Mouse (Mus musculus): ENCODE measurements at regions not wholly inside any gene's neighbourhood (a gene's known extent, or its start where the extent isn't known, plus 50 kb on each side); places are given as distances from the start of the nearest gene placed in this dataset.

GRCm38 (mm10) chr1:147058504-147058903 lies 563.9 kb downstream of the Brinp3 start:
- ATAC-seq (replicated peaks; ENCODE audit: insufficient number of reproducible peaks, low FRiP score, low TSS enrichment, low read depth) (no peak), DNase-seq (ENCODE audit: low spot score) (no peak)
- Histone ChIP-seq H3K27ac (replicated peaks; ENCODE audit: low read depth, low read length) (no peak overlapping the region), H3K36me3 (replicated peaks; ENCODE audit: control insufficient read depth, insufficient read depth, low read depth, low read length) (no peaks in the 10 kb centered on the region), H3K9me3 (replicated peaks; ENCODE audit: control insufficient read depth, low read length) (no peaks in the 10 kb centered on the region), H3K4me2 (ENCODE audit: low read depth, low read length) (no peak overlapping the region), H3K4me3 (ENCODE audit: low read depth, low read length) (no peak overlapping the region), H3K27me3 (ENCODE audit: control insufficient read depth, insufficient read depth, low read length) (no peaks in the 10 kb centered on the region), H3K4me1 (ENCODE audit: control insufficient read depth, insufficient read depth, low read length) (no peaks in the 10 kb centered on the region), H3K9ac (replicated peaks; ENCODE audit: low read length) (no peak overlapping the region)
- WGBS: 64% methylated on average over 2 of the region's 2 CpGs

GRCm38 (mm10) chr1:147074166-147074565 lies 579.6 kb downstream of the Brinp3 start:
- no peaks in the 10 kb centered on the region for H3K4me1 ChIP-seq (ENCODE audit: control insufficient read depth, insufficient read depth, low read length)
- H3K4me3 ChIP-seq (ENCODE audit: low read depth, low read length): no peak overlapping the region
- H3K27ac ChIP-seq (replicated peaks; ENCODE audit: low read depth, low read length): no peak overlapping the region
- no peaks in the 10 kb centered on the region for H3K9me3 ChIP-seq (replicated peaks; ENCODE audit: control insufficient read depth, low read length)
- DNase-seq (ENCODE audit: low spot score) (no peak), ATAC-seq (replicated peaks; ENCODE audit: insufficient number of reproducible peaks, low FRiP score, low TSS enrichment, low read depth) (no peak)
- H3K9ac ChIP-seq (replicated peaks; ENCODE audit: low read length): no peak overlapping the region
- no peaks in the 10 kb centered on the region for H3K27me3 ChIP-seq (ENCODE audit: control insufficient read depth, insufficient read depth, low read length)
- 85% methylated on average over 11 of the region's 11 CpGs for WGBS
- H3K36me3 ChIP-seq (replicated peaks; ENCODE audit: control insufficient read depth, insufficient read depth, low read depth, low read length): no peaks in the 10 kb centered on the region
- no peak overlapping the region for H3K4me2 ChIP-seq (ENCODE audit: low read depth, low read length)

GRCm38 (mm10) chr1:147084129-147084799 lies 589.7 kb downstream of the Brinp3 start:
- 56% methylated on average over 5 of the region's 5 CpGs for WGBS
- no peak overlapping the region for H3K9ac ChIP-seq (replicated peaks; ENCODE audit: low read length)
- DNase-seq (ENCODE audit: low spot score): no peak
- no peak overlapping the region for H3K27ac ChIP-seq (replicated peaks; ENCODE audit: low read depth, low read length)
- H3K36me3 ChIP-seq (replicated peaks; ENCODE audit: control insufficient read depth, insufficient read depth, low read depth, low read length): no peaks in the 10 kb centered on the region
- H3K4me1 ChIP-seq (ENCODE audit: control insufficient read depth, insufficient read depth, low read length): no peaks in the 10 kb centered on the region
- no peak for ATAC-seq (replicated peaks; ENCODE audit: insufficient number of reproducible peaks, low FRiP score, low TSS enrichment, low read depth)
- no peaks in the 10 kb centered on the region for H3K27me3 ChIP-seq (ENCODE audit: control insufficient read depth, insufficient read depth, low read length)
- no peak overlapping the region for H3K4me3 ChIP-seq (ENCODE audit: low read depth, low read length)
- H3K4me2 ChIP-seq (ENCODE audit: low read depth, low read length): no peak overlapping the region
- H3K9me3 ChIP-seq (replicated peaks; ENCODE audit: control insufficient read depth, low read length): no peaks in the 10 kb centered on the region

- Histone ChIP-seq H3K36me3 (replicated peaks; ENCODE audit: control insufficient read depth, insufficient read depth, low read depth, low read length) (no peaks in the 10 kb centered on the region), H3K4me1 (ENCODE audit: control insufficient read depth, insufficient read depth, low read length) (no peaks in the 10 kb centered on the region), H3K4me3 (ENCODE audit: low read depth, low read length) (no peak overlapping the region), H3K9ac (replicated peaks; ENCODE audit: low read length) (no peak overlapping the region), H3K4me2 (ENCODE audit: low read depth, low read length) (no peak overlapping the region), H3K27me3 (ENCODE audit: control insufficient read depth, insufficient read depth, low read length) (no peaks in the 10 kb centered on the region), H3K9me3 (replicated peaks; ENCODE audit: control insufficient read depth, low read length) (no peaks in the 10 kb centered on the region), H3K27ac (replicated peaks; ENCODE audit: low read depth, low read length) (no peak overlapping the region)
- ATAC-seq (replicated peaks; ENCODE audit: insufficient number of reproducible peaks, low FRiP score, low TSS enrichment, low read depth) (no peak), DNase-seq (ENCODE audit: low spot score) (no peak)
Measured at GRCm38 (mm10) chr1:147125541-147125940, 631.0 kb downstream of the Brinp3 start.

GRCm38 (mm10) chr1:147138176-147138575 lies 643.6 kb downstream of the Brinp3 start:
- H3K27me3 ChIP-seq (ENCODE audit: control insufficient read depth, insufficient read depth, low read length): no peaks in the 10 kb centered on the region
- no peak overlapping the region for H3K4me3 ChIP-seq (ENCODE audit: low read depth, low read length)
- no peaks in the 10 kb centered on the region for H3K9me3 ChIP-seq (replicated peaks; ENCODE audit: control insufficient read depth, low read length)
- ATAC-seq (replicated peaks; ENCODE audit: insufficient number of reproducible peaks, low FRiP score, low TSS enrichment, low read depth) (no peak), DNase-seq (ENCODE audit: low spot score) (no peak)
- H3K4me1 ChIP-seq (ENCODE audit: control insufficient read depth, insufficient read depth, low read length): no peaks in the 10 kb centered on the region
- no peak overlapping the region for H3K27ac ChIP-seq (replicated peaks; ENCODE audit: low read depth, low read length)
- H3K9ac ChIP-seq (replicated peaks; ENCODE audit: low read length): no peak overlapping the region
- no peak overlapping the region for H3K4me2 ChIP-seq (ENCODE audit: low read depth, low read length)
- 69% methylated on average over 2 of the region's 2 CpGs for WGBS
- H3K36me3 ChIP-seq (replicated peaks; ENCODE audit: control insufficient read depth, insufficient read depth, low read depth, low read length): no peaks in the 10 kb centered on the region

- H3K27me3 ChIP-seq (ENCODE audit: control insufficient read depth, insufficient read depth, low read length): no peaks in the 10 kb centered on the region
- no peak overlapping the region for H3K27ac ChIP-seq (replicated peaks; ENCODE audit: low read depth, low read length)
- no peak overlapping the region for H3K4me2 ChIP-seq (ENCODE audit: low read depth, low read length)
- WGBS: 80% methylated on average over 1 of the region's 1 CpGs
- no peaks in the 10 kb centered on the region for H3K36me3 ChIP-seq (replicated peaks; ENCODE audit: control insufficient read depth, insufficient read depth, low read depth, low read length)
- no peaks in the 10 kb centered on the region for H3K4me1 ChIP-seq (ENCODE audit: control insufficient read depth, insufficient read depth, low read length)
- no peak for ATAC-seq (replicated peaks; ENCODE audit: insufficient number of reproducible peaks, low FRiP score, low TSS enrichment, low read depth)
- no peaks in the 10 kb centered on the region for H3K9me3 ChIP-seq (replicated peaks; ENCODE audit: control insufficient read depth, low read length)
- no peak overlapping the region for H3K9ac ChIP-seq (replicated peaks; ENCODE audit: low read length)
- no peak overlapping the region for H3K4me3 ChIP-seq (ENCODE audit: low read depth, low read length)
- no peak for DNase-seq (ENCODE audit: low spot score)
Measured at GRCm38 (mm10) chr1:147175350-147175749, 680.8 kb downstream of the Brinp3 start.

GRCm38 (mm10) chr1:147186799-147187198 lies 692.2 kb downstream of the Brinp3 start:
- ATAC-seq (replicated peaks; ENCODE audit: insufficient number of reproducible peaks, low FRiP score, low TSS enrichment, low read depth) (no peak; the same call in 1 of the 2 replicates), DNase-seq (ENCODE audit: low spot score) (peak; percentile 69)
- Histone ChIP-seq H3K4me3 (ENCODE audit: low read depth, low read length) (no peak overlapping the region), H3K36me3 (replicated peaks; ENCODE audit: control insufficient read depth, insufficient read depth, low read depth, low read length) (no peaks in the 10 kb centered on the region), H3K4me1 (ENCODE audit: control insufficient read depth, insufficient read depth, low read length) (no peaks in the 10 kb centered on the region), H3K27me3 (ENCODE audit: control insufficient read depth, insufficient read depth, low read length) (no peaks in the 10 kb centered on the region), H3K4me2 (ENCODE audit: low read depth, low read length) (no peak overlapping the region), H3K9me3 (replicated peaks; ENCODE audit: control insufficient read depth, low read length) (no peaks in the 10 kb centered on the region), H3K9ac (replicated peaks; ENCODE audit: low read length) (no peak overlapping the region), H3K27ac (replicated peaks; ENCODE audit: low read depth, low read length) (no peak overlapping the region)
- 62% methylated on average over 1 of the region's 1 CpGs for WGBS

- WGBS: 62% methylated on average over 6 of the region's 6 CpGs
- Histone ChIP-seq H3K4me2 (ENCODE audit: low read depth, low read length) (no peak overlapping the region), H3K27ac (replicated peaks; ENCODE audit: low read depth, low read length) (no peak overlapping the region), H3K4me1 (ENCODE audit: control insufficient read depth, insufficient read depth, low read length) (no peaks in the 10 kb centered on the region), H3K9ac (replicated peaks; ENCODE audit: low read length) (no peak overlapping the region), H3K4me3 (ENCODE audit: low read depth, low read length) (no peak overlapping the region), H3K27me3 (ENCODE audit: control insufficient read depth, insufficient read depth, low read length) (no peaks in the 10 kb centered on the region), H3K36me3 (replicated peaks; ENCODE audit: control insufficient read depth, insufficient read depth, low read depth, low read length) (no peaks in the 10 kb centered on the region), H3K9me3 (replicated peaks; ENCODE audit: control insufficient read depth, low read length) (no peaks in the 10 kb centered on the region)
- no peak for DNase-seq (ENCODE audit: low spot score)
- ATAC-seq (replicated peaks; ENCODE audit: insufficient number of reproducible peaks, low FRiP score, low TSS enrichment, low read depth): no peak; the same call in 1 of the 2 replicates
Measured at GRCm38 (mm10) chr1:147187251-147188025, 692.9 kb downstream of the Brinp3 start.

All from embryonic facial prominence, embryonic 11.5 days (tissue).